Mouse (Mus musculus) CH12.LX (cell line): ENCODE data around the gene Tgfbr3l. TPM values are rescaled to one million over a fixed set of nuclear protein-coding genes. Genes with fewer than 3 reads are reported as not detected.

ENCODE experiments used
- DNase-seq: peaks from one replicate; pipeline ENCODE4 v3.0.0-alpha.2; 2013; ENCODE audit errors: extremely low read depth
- H3K27ac ChIP-seq: 2 replicates; pipeline ENCODE4 v1.5.1; 2012; ENCODE audit warnings: low read depth, mild to moderate bottlenecking, control low read depth, moderate library complexity; ENCODE audit not compliant: insufficient read depth
- H3K27me3 ChIP-seq: replicated peaks from 2 replicates; pipeline ENCODE3; 2012; ENCODE audit warnings: inconsistent platforms
- H3K36me3 ChIP-seq, 2 experiments: replicated peaks in 1 of 2; 2 replicates each; pipeline versions ENCODE3 to v1.6.1; 2012; ENCODE audit warnings: inconsistent platforms in 1 of 2, low read length in 1 of 2, mild to moderate bottlenecking in 1 of 2, mixed read lengths in 1 of 2, moderate library complexity in 1 of 2; ENCODE audit not compliant: control insufficient read depth in 1 of 2, insufficient read depth in 1 of 2
- H3K4me1 ChIP-seq, 2 experiments: 2 replicates each; pipeline ENCODE4 v1.6.1; 2012; ENCODE audit warnings: inconsistent platforms in 1 of 2, moderate library complexity in 1 of 2; ENCODE audit not compliant: insufficient read depth in 2 of 2, control insufficient read depth in 1 of 2
- H3K4me2 ChIP-seq: 2 replicates; pipeline ENCODE4 v1.6.1; 2012; ENCODE audit warnings: low read depth, mild to moderate bottlenecking, control low read depth; ENCODE audit not compliant: poor library complexity, insufficient read depth, severe bottlenecking
- H3K4me3 ChIP-seq, 3 experiments: fragments of 150-350 bp in 1 of 3; sonication (generic) in 1 of 3; replicated peaks in 1 of 3; 2 replicates each; pipeline versions ENCODE3 to v1.5.1; 2011 to 2012; ENCODE audit warnings: low read depth in 2 of 3, low read length in 2 of 3, mild to moderate bottlenecking in 2 of 3, moderate library complexity in 2 of 3, control low read depth in 1 of 3, improper control_type of control experiment in 1 of 3, inconsistent platforms in 1 of 3, mixed read lengths in 1 of 3; ENCODE audit not compliant: poor library complexity in 1 of 3
- H3K79me2 ChIP-seq: replicated peaks from 2 replicates; pipeline ENCODE4 v1.6.1; 2012; ENCODE audit warnings: mild to moderate bottlenecking, moderate library complexity; ENCODE audit not compliant: control insufficient read depth, poor library complexity, insufficient read depth, severe bottlenecking; ENCODE audit errors: extremely low read depth
- H3K9ac ChIP-seq: 2 replicates; pipeline ENCODE4 v1.6.1; 2012; ENCODE audit warnings: low read depth, mild to moderate bottlenecking, control low read depth, moderate library complexity; ENCODE audit not compliant: insufficient read depth
- H3K9me3 ChIP-seq: replicated peaks from 2 replicates; pipeline ENCODE3; 2012; ENCODE audit warnings: low read length, inconsistent platforms, mixed read lengths
- BHLHE40 ChIP-seq: IDR thresholded peaks from 2 replicates; pipeline ENCODE4 v1.6.1; 2011; ENCODE audit warnings: mild to moderate bottlenecking, low read depth, low read length, improper control_type of control experiment
- E2F4 ChIP-seq: IDR thresholded peaks from 2 replicates; pipeline ENCODE4 v1.6.1; 2011; ENCODE audit warnings: low read depth, low read length, improper control_type of control experiment; ENCODE audit not compliant: insufficient replicate concordance
- ELF1 ChIP-seq: IDR thresholded peaks from 2 replicates; pipeline ENCODE4 v1.6.1; 2014; ENCODE audit warnings: low read depth, mild to moderate bottlenecking, inconsistent platforms, low read length, improper control_type of control experiment
- GABPA ChIP-seq: IDR thresholded peaks from 2 replicates; pipeline ENCODE4 v1.6.1; 2012; ENCODE audit warnings: low read depth, low read length, improper control_type of control experiment, inconsistent platforms; ENCODE audit not compliant: insufficient replicate concordance
- JUN ChIP-seq: IDR thresholded peaks from 2 replicates; pipeline ENCODE4 v1.6.1; 2011; ENCODE audit warnings: low read depth, mild to moderate bottlenecking, low read length, improper control_type of control experiment, moderate library complexity; ENCODE audit not compliant: insufficient read depth
- KAT2A ChIP-seq: IDR thresholded peaks from 2 replicates; pipeline ENCODE4 v1.6.1; 2012; ENCODE audit warnings: low read length, improper control_type of control experiment, inconsistent platforms; ENCODE audit not compliant: insufficient replicate concordance
- MAFK ChIP-seq: IDR thresholded peaks from 2 replicates; pipeline ENCODE4 v1.6.1; 2011; ENCODE audit warnings: low read length, improper control_type of control experiment; ENCODE audit not compliant: insufficient replicate concordance
- MAZ ChIP-seq: IDR thresholded peaks from 2 replicates; pipeline ENCODE4 v1.6.1; 2012; ENCODE audit warnings: low read depth, mild to moderate bottlenecking, inconsistent platforms, low read length, improper control_type of control experiment, moderate library complexity
- MEF2A ChIP-seq: IDR thresholded peaks from 2 replicates; pipeline ENCODE4 v1.6.1; 2014; ENCODE audit warnings: low read depth, mild to moderate bottlenecking, inconsistent platforms, low read length, improper control_type of control experiment, borderline replicate concordance
- MXI1 ChIP-seq: IDR thresholded peaks from 2 replicates; pipeline ENCODE4 v1.6.1; 2011; ENCODE audit warnings: mild to moderate bottlenecking, low read depth, low read length, improper control_type of control experiment
- NELFE ChIP-seq: IDR thresholded peaks from 2 replicates; pipeline ENCODE4 v1.6.1; 2011; ENCODE audit warnings: low read depth, low read length, improper control_type of control experiment
- NRF1 ChIP-seq: IDR thresholded peaks from 2 replicates; pipeline ENCODE4 v1.6.1; 2014; ENCODE audit warnings: low read depth, mild to moderate bottlenecking, inconsistent platforms, low read length, improper control_type of control experiment, moderate library complexity
- POLR2A ChIP-seq: IDR thresholded peaks from 2 replicates; pipeline ENCODE4 v1.6.1; 2011; ENCODE audit warnings: low read depth, mild to moderate bottlenecking, improper control_type of control experiment, low read length
- POLR2AphosphoS2 ChIP-seq: IDR thresholded peaks from 2 replicates; pipeline ENCODE4 v1.6.1; 2011; ENCODE audit warnings: low read depth, low read length, improper control_type of control experiment
- RAD21 ChIP-seq: IDR thresholded peaks from 2 replicates; pipeline ENCODE4 v1.6.1; 2011; ENCODE audit warnings: low read depth, mild to moderate bottlenecking, low read length, improper control_type of control experiment, moderate library complexity
- SIN3A ChIP-seq: IDR thresholded peaks from 2 replicates; pipeline ENCODE4 v1.6.1; 2012; ENCODE audit warnings: low read length, improper control_type of control experiment, inconsistent platforms
- SMC3 ChIP-seq: IDR thresholded peaks from 2 replicates; pipeline ENCODE4 v1.6.1; 2011; ENCODE audit warnings: low read depth, low read length, improper control_type of control experiment
- TCF12 ChIP-seq: IDR thresholded peaks from 2 replicates; pipeline ENCODE4 v1.6.1; 2014; ENCODE audit warnings: low read depth, mild to moderate bottlenecking, inconsistent platforms, low read length, improper control_type of control experiment
- USF1 ChIP-seq: IDR thresholded peaks from 2 replicates; pipeline ENCODE4 v1.6.1; 2014; ENCODE audit warnings: low read depth, mild to moderate bottlenecking, inconsistent platforms, low read length, improper control_type of control experiment
- USF2 ChIP-seq: conservative IDR thresholded peaks from 2 replicates; pipeline ENCODE4 v1.6.1; 2011; ENCODE audit warnings: low read depth, low read length, improper control_type of control experiment
- ZNF384 ChIP-seq: IDR thresholded peaks from 2 replicates; pipeline ENCODE4 v1.6.1; 2012; ENCODE audit warnings: low read depth, low read length, improper control_type of control experiment, inconsistent platforms
- dilution Hi-C: fragments of 300-500 bp; cut with MboI; formaldehyde crosslinking; loops from 2 replicates; pipeline ENCODE4 v1.14.3; 2020; ENCODE audit warnings: low sequenced_read_pairs; ENCODE audit not compliant: extremely low pct_unique_long_range_greater_than_20kb, extremely low pct_ligation_motif_present
- in situ Hi-C: fragments of 300-500 bp; cut with MboI; formaldehyde crosslinking; loops from 3 replicates; pipeline ENCODE4 v1.14.3; 2019; ENCODE audit warnings: low sequenced_read_pairs, low pct_ligation_motif_present, low pct_unique_long_range_greater_than_20kb, mixed read lengths
- polyA plus RNA-seq: library from polyadenylated mRNA; unstranded; fragments of >175 nt; gene quantifications from 2 replicates; pipeline ENCODE4 v1.2.1, GENCODE M21; 2012; ENCODE audit warnings: low read depth; ENCODE audit not compliant: insufficient read length
- total RNA-seq, 2 experiments: library from RNA; depleted of rRNA; stranded (reverse); fragments of 300-350 nt in 1 of 2; fragments of >200 nt in 1 of 2; gene quantifications; 2 replicates each; pipeline ENCODE4 v1.2.3; 2012 to 2014

Gene Tgfbr3l
- total and polyA plus RNA-seq, 3 experiments: 2.0 to 13.3 (median 4.5) TPM

- Histone ChIP-seq H3K27ac (no peak overlapping the region), H3K27me3 (no peaks in the 10 kb centered on the region), H3K4me3 (no peak overlapping the region), H3K4me1 (peaks cover 7 to 19% of the 10 kb centered on the region in 2 experiments), H3K4me2 (no peak overlapping the region), H3K9me3 (no peaks in the 10 kb centered on the region), H3K9ac (no peak overlapping the region), H3K79me2 (no peaks in the 10 kb centered on the region), H3K36me3 (no peaks in the 10 kb centered on the region)
- in situ Hi-C loops: no loop called here
- TF ChIP-seq MXI1: no peak
- no peak for TF ChIP-seq USF1
- no peak for TF ChIP-seq TCF12
- TF ChIP-seq RAD21: no peak
- TF ChIP-seq NELFE: no peak
- no peak for TF ChIP-seq USF2
- TF ChIP-seq NRF1: no peak
- TF ChIP-seq GABPA: no peak
- no peak for TF ChIP-seq SMC3
- TF ChIP-seq ELF1: no peak
- no peak for TF ChIP-seq POLR2A
- TF ChIP-seq MAFK: no peak
- TF ChIP-seq BHLHE40: no peak
- TF ChIP-seq JUN: no peak
- no peak for TF ChIP-seq MAZ
- TF ChIP-seq SIN3A: no peak
- no peak for TF ChIP-seq ZNF384
- dilution Hi-C loops: no loop called here
- no peak for DNase-seq
Observed at GRCm38 (mm10) chr8:4216296-4216695, 31.7 kb upstream of the Tgfbr3l start.

GRCm38 (mm10) chr8:4216791-4217621 lies 31.0 kb upstream of the Tgfbr3l start, which contains the start of gene Prr36:
TSS of gene Prr36 (minus strand) at chr8:4217459.
- dilution Hi-C loops: no loop called here
- Histone ChIP-seq H3K27me3 (no peaks in the 10 kb centered on the region), H3K9ac (no peak within 1 kb of the TSS), H3K4me1 (peaks cover 7 to 19% of the 10 kb centered on the region in 2 experiments), H3K4me3 (no peak within 1 kb of the TSS), H3K27ac (no peak within 1 kb of the TSS), H3K9me3 (no peaks in the 10 kb centered on the region), H3K36me3 (no peaks in the 10 kb centered on the region), H3K4me2 (no peak within 1 kb of the TSS), H3K79me2 (no peaks in the 10 kb centered on the region)
- no peak for TF ChIP-seq MEF2A
- TF ChIP-seq E2F4: no peak
- no peak for TF ChIP-seq POLR2AphosphoS2
- TF ChIP-seq POLR2A: no peak
- TF ChIP-seq USF1: no peak
- TF ChIP-seq KAT2A: no peak
- in situ Hi-C loops: no loop called here
- no peak for DNase-seq
